Mouse (Mus musculus): ENCODE data around the gene Rplp1.

Gene Rplp1

DNA sequence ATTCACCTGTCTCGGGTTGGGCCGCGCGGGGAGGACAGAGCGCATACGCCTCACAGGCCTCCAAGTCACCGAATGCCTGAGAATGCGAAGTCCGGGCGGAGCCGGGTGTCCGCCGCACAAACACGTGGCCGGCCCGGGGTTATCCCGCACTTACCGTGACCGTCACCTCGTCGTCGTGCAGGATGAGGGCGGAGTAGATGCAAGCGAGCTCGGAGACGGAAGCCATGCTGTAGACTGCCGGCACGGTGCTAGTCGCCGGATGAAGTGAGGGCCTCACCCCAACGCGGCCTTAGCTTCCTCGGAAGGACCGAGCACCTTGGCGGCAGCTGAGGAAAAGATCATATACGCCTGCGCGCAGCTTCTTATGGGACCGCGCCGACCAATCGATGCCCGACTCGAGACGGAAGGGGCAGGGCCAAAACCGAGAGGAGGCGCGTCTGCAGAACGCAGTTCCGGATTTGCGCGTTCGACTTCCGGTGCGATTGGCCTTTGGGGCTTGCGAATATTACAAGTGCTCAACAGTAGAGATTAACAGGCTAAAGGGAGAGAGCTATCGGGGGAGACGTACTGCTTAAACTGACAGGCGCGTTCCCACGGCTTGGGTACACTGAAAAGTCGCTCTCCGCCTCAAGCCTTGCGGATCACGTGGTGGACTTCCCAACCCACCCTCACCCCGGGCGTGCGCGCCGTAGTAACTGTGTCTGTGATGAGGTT, at the start of gene Rplp1:
Gene Rplp1, minus strand, starts transcription at position 340 of the 714 bp plus-strand sequence.
- peak; percentile 95 for DNase-seq (ENCODE audit: low spot score in 2 of 2)

GRCm38 (mm10) chr9:61963356-61963755, 49.0 kb upstream of the Rplp1 start:
- DNase-seq (ENCODE audit: low spot score in 2 of 2) = no peak

DNA sequence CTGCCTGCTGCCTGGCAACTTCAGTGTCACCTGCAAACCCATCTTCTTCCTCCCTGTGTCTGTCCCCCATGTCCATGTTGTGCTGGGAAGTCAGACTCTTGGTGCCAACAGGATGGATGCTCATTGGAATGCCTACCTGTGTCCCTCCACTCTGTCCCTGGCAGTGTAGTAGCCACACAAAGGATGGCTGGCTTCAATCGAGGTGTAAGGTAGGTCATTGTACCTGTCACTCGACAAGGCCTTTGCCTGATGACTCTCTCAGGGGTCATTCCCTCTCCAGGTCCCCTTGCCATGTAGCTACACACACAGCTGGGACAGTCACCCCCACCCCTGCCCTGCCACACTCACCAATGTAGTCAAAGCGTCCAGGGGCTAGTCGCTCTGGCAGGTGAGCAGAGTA, 46.8 kb upstream of the Rplp1 start:
- DNase-seq (ENCODE audit: low spot score in 2 of 2) = no peak

- peak in 1 of 2 experiments; percentile 32 for DNase-seq (ENCODE audit: low spot score in 2 of 2)
These were observed 46.4 kb upstream of the Rplp1 start for GRCm38 (mm10) chr9:61960753-61961152.

DNA sequence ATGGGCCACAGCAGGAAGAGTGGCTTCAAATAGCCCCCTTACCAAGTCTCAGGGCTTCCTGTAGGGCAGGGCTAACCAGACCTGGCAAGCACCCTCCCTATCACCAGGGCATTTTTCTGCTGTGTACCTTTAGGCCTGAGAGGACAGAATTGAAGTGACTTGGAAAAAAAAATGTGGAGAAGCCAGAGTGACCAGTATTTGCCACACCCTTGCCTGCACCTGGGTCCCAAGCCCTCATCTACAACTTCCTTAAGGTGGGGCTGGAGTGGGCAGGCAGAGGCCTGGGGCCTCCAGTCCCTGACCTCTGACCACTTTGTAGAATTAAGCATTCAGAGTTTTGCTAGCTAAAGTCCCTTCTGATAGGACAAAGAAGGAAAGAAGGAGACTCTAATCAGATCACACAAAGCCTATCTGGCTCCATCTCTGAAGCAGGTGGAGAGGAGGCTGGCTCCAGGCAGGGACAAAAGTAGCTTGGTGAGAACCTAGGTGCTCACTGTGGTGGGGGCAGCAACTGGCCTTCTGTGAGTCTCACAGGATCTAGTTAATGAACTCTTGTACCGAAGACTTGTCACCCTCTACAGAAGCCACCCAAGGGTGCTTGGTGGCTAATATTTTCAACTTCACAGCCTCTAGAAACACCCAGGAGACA, 45.7 kb upstream of the Rplp1 start:
- no peak for DNase-seq (ENCODE audit: low spot score in 2 of 2)

GRCm38 (mm10) chr9:61954707-61955106, 40.4 kb upstream of the Rplp1 start:
- no peak for DNase-seq (ENCODE audit: low spot score in 2 of 2)

DNA sequence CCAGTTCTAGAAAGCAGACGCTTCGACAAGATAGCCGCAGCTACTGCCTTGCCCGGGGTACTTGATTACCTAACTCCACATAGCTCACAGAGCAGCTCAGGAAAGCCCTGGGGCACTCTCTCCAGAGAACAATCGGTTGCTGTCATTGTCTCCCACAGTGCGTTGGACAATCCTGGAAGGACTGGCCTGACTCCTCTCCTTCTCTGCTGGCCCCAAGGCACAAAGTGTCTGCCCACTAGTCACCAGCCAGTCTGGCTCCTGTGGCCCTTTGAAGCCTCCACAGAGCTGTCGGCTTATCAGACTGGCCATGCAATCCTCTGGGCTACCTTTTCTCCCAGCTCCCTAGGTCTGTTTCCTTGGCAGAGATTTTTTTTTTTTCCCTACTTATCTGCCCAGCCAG, 37.9 kb upstream of the Rplp1 start:
- no peak for DNase-seq (ENCODE audit: low spot score in 2 of 2)

GRCm38 (mm10) chr9:61947402-61948346, 33.3 kb upstream of the Rplp1 start:
- peak; percentile 64 to 82 for DNase-seq (ENCODE audit: low spot score in 2 of 2)

GRCm38 (mm10) chr9:61946623-61947401, 32.5 kb upstream of the Rplp1 start, which contains the start of gene Kif23:
Gene Kif23 (minus strand): TSS chr9:61946774.
- peak; percentile 96 to 99 for DNase-seq (ENCODE audit: low spot score in 2 of 2)

- peak; percentile 72 to 74 for DNase-seq (ENCODE audit: low spot score in 2 of 2)
These were observed 31.8 kb upstream of the Rplp1 start for GRCm38 (mm10) chr9:61945973-61946611.

DNA sequence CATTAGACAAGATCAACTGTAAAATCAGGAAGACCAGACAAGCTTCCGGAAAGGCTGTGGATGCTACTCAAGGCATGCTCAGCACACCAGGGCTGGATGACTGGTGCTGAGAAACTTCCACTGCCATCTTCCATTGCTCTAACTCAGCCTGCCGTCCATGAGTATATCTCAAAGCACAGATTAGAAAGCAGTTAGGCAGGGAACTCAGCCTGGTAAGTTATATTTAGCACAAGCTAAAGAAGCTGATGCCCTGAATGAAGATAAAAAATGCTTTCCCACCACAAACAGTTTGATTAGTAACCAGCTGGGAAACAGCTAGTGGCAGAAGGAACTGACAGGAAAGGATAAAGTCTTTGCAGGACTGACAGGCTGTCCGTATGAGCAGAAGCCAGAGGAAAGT, 26.7 kb upstream of the Rplp1 start:
- no peak for DNase-seq (ENCODE audit: low spot score in 2 of 2)

DNA sequence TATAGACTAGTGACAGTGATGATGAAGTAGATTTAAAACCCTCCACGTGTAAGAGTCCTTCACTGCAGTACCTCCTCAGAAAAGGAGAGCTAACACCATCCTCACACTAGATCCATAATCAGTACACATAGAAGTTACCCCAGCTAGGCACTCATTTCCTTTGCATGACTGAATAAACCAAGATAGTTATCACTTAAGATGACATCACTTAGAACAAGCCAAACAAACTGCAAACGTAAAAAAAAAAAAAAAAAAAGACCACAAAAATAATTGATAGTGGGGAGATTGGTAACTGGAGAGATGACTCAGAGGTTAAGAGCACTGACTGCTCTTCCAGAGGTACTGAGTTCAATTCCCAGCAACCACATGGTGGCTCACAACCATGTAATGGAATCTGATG, 19.0 kb upstream of the Rplp1 start:
- DNase-seq (ENCODE audit: low spot score in 2 of 2) = no peak

DNA sequence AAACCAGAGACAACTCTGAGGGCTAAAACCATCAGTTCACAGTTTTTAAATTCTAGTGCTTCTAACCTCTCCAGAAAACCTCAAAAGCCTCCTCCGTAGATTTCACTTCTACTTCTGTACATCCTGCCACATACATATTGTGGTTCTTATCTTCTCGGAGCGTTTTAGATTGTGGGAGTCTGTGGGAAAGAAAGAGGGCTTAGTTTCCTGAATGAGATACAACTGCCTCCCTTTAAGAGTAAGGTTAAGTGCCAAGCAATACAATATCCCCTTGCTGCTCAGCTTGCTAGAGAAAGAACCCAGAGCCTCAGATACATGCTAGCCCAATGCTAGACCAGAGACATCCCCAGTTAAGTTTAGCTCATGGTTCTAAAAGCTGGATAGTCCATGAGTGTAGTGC, 17.7 kb upstream of the Rplp1 start:
- DNase-seq (ENCODE audit: low spot score in 2 of 2) = no peak

- DNase-seq (ENCODE audit: low spot score in 2 of 2) = peak; percentile 40 to 49
These were observed 10.8 kb upstream of the Rplp1 start for GRCm38 (mm10) chr9:61925086-61925660.

DNA sequence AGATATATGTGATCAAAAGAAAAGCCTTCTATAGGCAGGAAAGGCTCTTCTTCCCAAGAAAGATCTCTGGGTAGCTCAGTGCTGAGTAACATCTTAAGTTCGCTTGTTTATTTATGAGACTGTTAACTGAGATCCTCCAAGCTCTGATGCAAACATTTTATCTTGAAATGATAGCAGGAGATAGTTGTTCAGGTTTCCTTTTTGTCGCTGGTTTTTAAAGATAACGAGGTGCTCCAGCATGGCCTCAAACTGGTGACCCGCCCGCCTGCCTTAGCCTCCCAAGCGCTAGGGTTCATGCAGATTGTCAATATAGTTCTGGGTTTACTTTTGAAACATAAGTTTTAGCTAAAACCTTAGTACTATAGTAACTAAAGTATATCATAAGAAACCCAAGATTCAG, 6.0 kb upstream of the Rplp1 start:
- DNase-seq (ENCODE audit: low spot score in 2 of 2) = no peak

DNA sequence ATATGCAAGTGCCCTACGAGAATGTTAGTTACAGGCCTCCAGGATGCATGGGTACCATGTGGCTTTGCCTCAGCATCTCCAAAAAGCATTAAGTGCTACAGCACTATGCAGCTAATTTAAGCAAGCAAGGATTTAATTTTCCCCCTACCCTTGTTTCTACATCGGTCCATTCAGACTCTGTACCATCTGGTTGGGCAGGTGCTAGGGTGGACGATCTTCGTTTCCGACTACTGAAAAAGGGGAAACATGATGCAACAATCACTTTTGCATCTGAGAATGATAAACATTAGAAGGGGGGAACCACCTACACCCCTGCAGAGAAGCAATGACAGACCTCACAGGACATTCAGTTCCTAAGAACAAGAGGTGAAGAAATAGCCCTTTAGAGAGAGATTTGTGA, 5.1 kb upstream of the Rplp1 start:
- no peak for DNase-seq (ENCODE audit: low spot score in 2 of 2)

DNA sequence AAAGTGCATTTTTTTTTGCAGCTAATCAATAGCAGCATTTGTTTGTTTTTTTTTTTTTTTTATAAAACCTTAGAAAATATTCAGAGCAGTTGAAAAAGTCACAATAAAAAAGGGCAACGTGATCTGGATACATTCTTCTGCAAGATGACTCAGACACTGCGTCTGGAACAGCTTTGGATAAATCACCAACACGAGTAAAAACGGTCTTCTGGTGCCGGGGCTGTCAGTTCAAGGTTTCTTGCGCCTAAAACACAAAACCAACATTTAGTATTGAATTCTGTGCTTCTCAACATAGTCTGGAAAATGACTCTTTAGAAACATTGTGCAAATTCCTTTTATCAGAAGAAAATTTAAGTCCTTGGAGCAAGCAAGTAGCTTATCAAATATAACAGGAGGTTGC, 3.1 kb upstream of the Rplp1 start:
- DNase-seq (ENCODE audit: low spot score in 2 of 2) = no peak

DNA sequence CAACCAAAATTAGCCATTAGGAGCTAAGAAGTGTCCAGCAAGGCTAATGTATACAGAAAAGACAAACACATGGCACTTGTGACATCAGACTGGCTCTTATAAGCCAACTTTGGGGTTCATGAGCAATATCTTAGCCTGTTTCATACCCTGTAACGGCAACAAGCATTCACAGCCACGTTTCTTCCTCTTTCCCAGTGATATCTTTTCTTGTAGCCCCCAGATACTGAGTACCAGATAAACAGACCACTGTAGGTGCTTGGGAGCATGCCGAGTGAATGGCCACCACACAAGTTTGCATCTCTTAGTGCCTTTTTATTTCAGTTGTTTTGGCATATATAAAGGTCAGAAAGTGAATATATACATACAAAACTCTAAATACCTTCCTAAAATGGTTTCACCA, 2.6 kb upstream of the Rplp1 start:
- DNase-seq (ENCODE audit: low spot score in 2 of 2) = no peak

GRCm38 (mm10) chr9:61915393-61916005, 1.2 kb upstream of the Rplp1 start:
- no peak for DNase-seq (ENCODE audit: low spot score in 2 of 2)

DNA sequence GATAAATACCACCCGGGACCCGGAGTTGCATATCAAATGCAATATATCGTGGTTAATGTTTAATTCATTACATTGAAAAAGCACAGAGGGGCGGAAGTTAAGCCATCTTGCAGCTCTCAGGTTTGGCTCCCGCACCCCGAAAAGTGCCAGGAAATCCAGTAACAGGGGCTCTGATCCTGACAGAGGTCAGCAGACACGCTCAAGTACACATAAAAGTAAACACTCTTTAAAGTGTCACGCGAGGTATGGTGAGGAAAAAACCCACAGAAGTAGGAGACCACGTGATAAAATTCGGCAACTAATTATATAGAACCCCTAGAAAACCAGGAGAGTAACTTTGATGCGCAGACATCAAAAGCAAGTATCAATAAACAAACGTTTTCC, 567 bp upstream of the Rplp1 start:
- no peak for DNase-seq (ENCODE audit: low spot score in 2 of 2)

Data from thymus, postnatal 10 days (tissue).